Mouse (Mus musculus) embryonic facial prominence, embryonic 15.5 days (tissue): ENCODE measurements around the gene Zfp579. TPM values are rescaled to one million over a fixed set of nuclear protein-coding genes. Genes with fewer than 3 reads are reported as not detected.
A peak's percentile ranks its signal among the peaks of the same experiment; 100 is the strongest.

Experiments used
- ATAC-seq: fragments of 200-750 bp; cut with Nextera tagmentation; 2 replicates; pipeline ENCODE4 v1.8.0; 2017; ENCODE audit warnings: low read depth, moderate TSS enrichment; ENCODE audit not compliant: insufficient number of reproducible peaks, low FRiP score, low TSS enrichment
- H3K27ac ChIP-seq: fragments of 300-500 bp; sonication (generic); replicated peaks from 2 replicates; pipeline ENCODE4 v1.5.1; 2015; ENCODE audit warnings: mild to moderate bottlenecking, inconsistent platforms
- H3K27me3 ChIP-seq: fragments of 300-500 bp; sonication (generic); 2 replicates; pipeline ENCODE4 v1.6.1; 2015; ENCODE audit warnings: inconsistent platforms
- H3K36me3 ChIP-seq: fragments of 300-500 bp; sonication (generic); 2 replicates; pipeline ENCODE4 v1.6.1; 2015; ENCODE audit warnings: mild to moderate bottlenecking, inconsistent platforms
- H3K4me1 ChIP-seq: fragments of 300-500 bp; sonication (generic); 2 replicates; pipeline ENCODE4 v1.6.1; 2015; ENCODE audit warnings: inconsistent platforms
- H3K4me2 ChIP-seq: fragments of 300-500 bp; sonication (generic); replicated peaks from 2 replicates; pipeline ENCODE4 v1.6.1; 2015; ENCODE audit warnings: mild to moderate bottlenecking, inconsistent platforms
- H3K4me3 ChIP-seq: fragments of 300-500 bp; sonication (generic); replicated peaks from 2 replicates; pipeline ENCODE4 v1.5.1; 2015; ENCODE audit warnings: mild to moderate bottlenecking, inconsistent platforms
- H3K9ac ChIP-seq: fragments of 300-500 bp; sonication (generic); 2 replicates; pipeline ENCODE4 v1.6.1; 2015; ENCODE audit warnings: inconsistent platforms
- H3K9me3 ChIP-seq: fragments of 300-500 bp; sonication (generic); replicated peaks from 2 replicates; pipeline ENCODE4 v1.6.1; 2016; ENCODE audit warnings: inconsistent platforms
- WGBS: fragments of 180-500 bp; shearing (Covaris S2); methylation state at CpG from one replicate; pipeline ENCODE4 v1.1.7; 2015; 5-methylcytosine and 5-hydroxymethylcytosine counted together
- polyA plus RNA-seq: library from polyadenylated mRNA; unstranded; fragments of >200 nt; fragmentation: Nextera tagmentation; extraction: Ambion mirVana; gene quantifications from 2 replicates; pipeline ENCODE4 v1.2.1, GENCODE M21; 2015

The Zfp579 gene
- polyA plus RNA-seq, 1 experiment from 2014 or later: 35.0 TPM

DNA sequence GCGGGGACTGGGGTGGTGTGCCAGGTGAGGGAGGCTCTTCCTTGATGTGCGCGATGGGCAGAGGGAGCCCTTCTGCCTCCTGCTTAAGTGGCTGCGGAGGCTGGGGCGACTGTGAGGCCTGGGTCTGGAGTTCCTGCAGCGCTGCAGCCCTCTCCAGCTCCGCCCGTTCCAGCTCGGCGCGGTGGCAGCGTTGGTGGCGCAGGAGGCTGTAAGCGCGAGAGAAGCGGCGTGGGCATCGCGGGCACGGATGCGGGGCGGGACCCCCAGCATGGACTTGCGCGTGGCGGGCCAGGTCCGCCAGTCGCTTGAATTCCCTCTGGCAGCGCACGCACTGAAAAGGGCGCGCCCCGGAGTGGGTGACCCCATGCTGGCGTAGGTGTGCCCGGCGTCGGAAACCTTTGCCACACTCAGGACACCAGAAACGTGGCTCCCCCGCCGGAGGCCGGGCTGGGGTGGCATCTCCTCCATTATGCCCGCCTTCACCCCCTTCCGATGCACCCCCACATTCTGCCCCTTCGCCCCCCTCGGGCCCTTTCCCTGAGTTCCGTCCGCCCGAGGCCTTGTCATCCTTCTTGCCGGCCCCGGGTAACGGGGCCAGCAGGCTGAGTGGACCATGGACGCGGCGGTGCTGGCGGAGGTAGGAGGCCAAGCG, 2.5 kb downstream of the Zfp579 start:
- Histone ChIP-seq H3K4me2 (no peak overlapping the region), H3K9me3 (no peaks in the 10 kb centered on the region), H3K36me3 (peaks cover 30% of the 10 kb centered on the region), H3K4me3 (no peak overlapping the region), H3K27ac (no peak overlapping the region), H3K9ac (no peak overlapping the region), H3K27me3 (no peaks in the 10 kb centered on the region), H3K4me1 (peaks cover 28% of the 10 kb centered on the region)
- no peak for ATAC-seq
- 55% methylated on average over 55 of the region's 55 CpGs for WGBS

DNA sequence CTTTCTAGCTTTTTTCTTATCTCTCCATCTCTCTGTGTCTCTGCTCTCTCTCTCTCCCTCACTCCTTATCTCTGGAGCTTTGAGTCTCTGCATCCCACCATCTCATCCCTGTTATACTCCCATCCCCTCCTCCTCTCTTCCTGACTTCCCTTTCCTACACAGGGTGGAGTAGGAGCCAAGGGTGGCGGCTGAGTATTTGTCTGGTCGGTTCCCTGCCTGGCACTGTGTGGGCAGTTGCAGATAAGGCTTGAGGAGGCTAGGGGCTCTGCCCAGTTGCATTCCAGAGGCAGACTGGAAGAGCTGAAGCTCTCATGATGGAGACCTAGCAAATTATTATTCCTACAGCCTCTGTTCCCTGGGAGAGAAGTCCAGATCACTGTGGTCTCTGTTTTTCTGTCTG, 7.7 kb downstream of the Zfp579 start:
- Histone ChIP-seq H3K27ac (no peak overlapping the region), H3K27me3 (no peaks in the 10 kb centered on the region), H3K4me1 (no peaks in the 10 kb centered on the region; the same call in 1 of the 2 replicates), H3K4me3 (no peak overlapping the region), H3K4me2 (no peak overlapping the region), H3K36me3 (peaks cover 21% of the 10 kb centered on the region), H3K9me3 (no peaks in the 10 kb centered on the region), H3K9ac (no peak overlapping the region)
- 59% methylated on average over 2 of the region's 2 CpGs for WGBS
- no peak for ATAC-seq

DNA sequence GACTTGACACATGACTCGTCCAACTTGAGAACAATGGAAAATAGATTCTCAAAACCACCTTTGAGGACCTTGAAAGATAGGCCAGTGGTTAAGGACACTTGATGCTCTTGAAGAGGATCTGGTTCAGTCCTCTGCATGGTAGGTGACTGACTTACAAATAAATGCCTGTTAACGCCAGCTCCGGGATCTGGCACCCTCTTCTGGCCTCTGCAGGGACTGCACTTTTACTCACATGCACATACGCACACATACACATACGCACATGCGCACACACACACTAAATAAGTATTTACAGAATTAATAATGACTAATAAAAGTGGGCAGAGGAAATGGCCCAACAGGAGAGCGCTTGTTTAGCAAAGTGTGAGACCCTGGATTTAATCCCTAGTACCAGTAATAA, 19.1 kb downstream of the Zfp579 start:
- H3K4me3 ChIP-seq: no peak overlapping the region
- H3K36me3 ChIP-seq: no peaks in the 10 kb centered on the region
- H3K9me3 ChIP-seq: no peaks in the 10 kb centered on the region
- no peaks in the 10 kb centered on the region for H3K27me3 ChIP-seq
- H3K27ac ChIP-seq: no peak overlapping the region
- 88% methylated on average over 7 of the region's 7 CpGs for WGBS
- H3K9ac ChIP-seq: no peak overlapping the region
- no peaks in the 10 kb centered on the region for H3K4me1 ChIP-seq
- H3K4me2 ChIP-seq: no peak overlapping the region
- ATAC-seq: no peak

DNA sequence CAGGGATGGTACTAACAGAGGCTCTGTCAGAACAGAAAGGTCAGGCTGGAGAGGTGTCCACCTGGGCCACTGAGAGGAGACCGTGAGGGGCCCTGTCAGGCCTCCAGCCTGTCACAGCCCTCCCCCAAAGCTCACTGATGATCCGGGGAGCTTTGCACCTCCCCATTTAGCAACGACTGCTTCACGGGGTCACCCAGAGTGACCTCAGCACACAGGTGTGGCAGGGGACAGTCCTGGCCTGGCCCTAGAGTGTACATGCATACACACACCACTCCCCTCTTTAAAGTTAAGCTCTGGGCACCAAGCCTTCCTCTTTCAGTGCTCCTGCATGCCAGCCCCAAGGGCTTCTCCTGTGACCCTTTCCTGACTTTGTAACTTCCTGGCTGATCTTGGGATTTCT, 20.5 kb downstream of the Zfp579 start:
- Histone ChIP-seq H3K9ac (no peak overlapping the region), H3K4me1 (no peaks in the 10 kb centered on the region), H3K9me3 (no peaks in the 10 kb centered on the region), H3K27ac (no peak overlapping the region), H3K27me3 (no peaks in the 10 kb centered on the region), H3K4me3 (no peak overlapping the region), H3K36me3 (no peaks in the 10 kb centered on the region), H3K4me2 (no peak overlapping the region)
- ATAC-seq: no peak
- WGBS: 49% methylated on average over 4 of the region's 4 CpGs

DNA sequence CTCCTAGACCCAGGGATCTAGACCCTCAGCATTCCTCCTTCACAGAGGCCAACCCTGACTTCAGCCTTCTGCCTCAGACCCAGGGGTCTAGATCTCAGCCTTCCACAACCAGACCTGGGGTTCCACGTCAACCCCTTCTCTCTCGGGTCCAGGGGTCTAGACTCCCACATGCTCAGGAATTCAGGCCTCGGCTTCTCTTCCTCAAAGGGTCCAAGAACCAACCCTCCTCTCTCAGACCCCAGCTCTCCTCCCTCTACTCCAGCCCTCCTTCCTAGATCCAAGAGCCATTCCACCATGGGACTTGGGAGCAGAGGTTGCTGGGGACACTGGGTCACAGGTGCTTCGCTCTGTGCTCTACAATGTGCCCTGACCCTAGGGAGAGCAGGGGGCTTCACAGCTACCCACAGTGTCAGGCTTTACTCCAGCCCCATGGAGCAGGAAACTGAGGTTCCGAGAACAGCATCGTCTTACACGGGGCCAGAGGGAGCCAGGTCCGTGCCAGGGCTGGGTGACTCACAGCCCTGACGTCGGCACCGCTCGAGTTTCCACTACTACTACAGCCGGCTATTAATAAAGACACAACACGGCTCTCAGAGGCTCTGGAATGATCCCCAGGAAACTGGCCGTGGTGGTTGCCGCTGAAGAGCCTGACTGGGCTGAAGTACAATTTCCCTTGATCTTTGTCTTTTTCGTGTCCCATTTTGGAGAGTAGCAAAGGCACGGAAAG, 23.5 kb downstream of the Zfp579 start:
- Histone ChIP-seq H3K36me3 (no peaks in the 10 kb centered on the region), H3K4me1 (no peaks in the 10 kb centered on the region), H3K27me3 (no peaks in the 10 kb centered on the region), H3K4me2 (no peak overlapping the region), H3K4me3 (no peak overlapping the region), H3K27ac (no peak overlapping the region), H3K9me3 (no peaks in the 10 kb centered on the region), H3K9ac (no peak overlapping the region)
- peak; percentile 61; the same call in 1 of the 2 replicates for ATAC-seq
- 65% methylated on average over 18 of the region's 18 CpGs for WGBS

DNA sequence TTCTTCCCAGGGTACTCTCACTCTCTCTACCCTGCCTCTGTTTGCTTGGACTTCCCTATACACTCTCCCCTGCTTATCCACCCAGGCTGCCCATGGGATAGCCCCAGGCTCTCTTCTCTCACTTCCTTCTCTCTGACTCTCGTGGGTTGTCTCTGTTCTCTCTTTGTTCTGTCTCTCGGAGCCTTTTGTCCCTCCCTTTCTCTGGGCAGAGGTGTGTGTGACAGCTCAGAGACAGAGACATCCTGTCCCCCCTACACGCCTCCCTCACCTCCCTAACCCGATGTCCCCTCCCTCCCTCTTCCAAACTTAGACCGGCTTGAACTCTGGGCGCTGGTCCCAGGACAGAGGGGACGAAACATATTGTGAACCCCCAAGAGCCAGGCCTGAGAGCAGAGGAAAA, 24.2 kb downstream of the Zfp579 start:
- H3K4me1 ChIP-seq: no peaks in the 10 kb centered on the region
- no peaks in the 10 kb centered on the region for H3K9me3 ChIP-seq
- WGBS: 17% methylated on average over 7 of the region's 7 CpGs
- H3K4me2 ChIP-seq: no peak overlapping the region
- no peak for ATAC-seq
- H3K4me3 ChIP-seq: no peak overlapping the region
- no peaks in the 10 kb centered on the region for H3K27me3 ChIP-seq
- no peak overlapping the region for H3K27ac ChIP-seq
- H3K36me3 ChIP-seq: no peaks in the 10 kb centered on the region
- no peak overlapping the region for H3K9ac ChIP-seq

DNA sequence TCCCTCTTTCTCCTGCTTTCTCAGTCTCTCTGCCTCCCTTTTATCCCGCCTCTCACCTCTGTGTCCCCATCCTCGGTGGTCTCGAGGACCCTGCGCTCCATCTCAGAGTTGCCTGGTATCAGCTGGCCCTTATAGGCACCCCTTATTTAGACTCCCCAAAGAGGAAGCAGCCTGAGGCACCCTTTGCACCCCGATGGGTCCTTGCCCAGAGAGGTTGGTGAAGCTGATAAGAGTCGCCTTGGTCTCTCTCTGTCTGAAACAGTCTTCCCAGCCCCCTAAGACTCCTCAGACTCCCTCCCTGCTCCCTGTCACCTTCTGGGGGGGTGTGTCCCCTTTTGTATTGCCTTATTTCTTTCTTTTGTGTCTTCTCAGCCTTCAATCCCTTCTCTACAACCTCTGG, 24.9 kb downstream of the Zfp579 start, which contains the start of gene Sbk3:
Gene Sbk3, minus strand, starts transcription at position 101 of the 400 bp plus-strand sequence.
- H3K9me3 ChIP-seq: no peaks in the 10 kb centered on the region
- WGBS: 45% methylated on average over 6 of the region's 6 CpGs
- ATAC-seq: no peak
- no peaks in the 10 kb centered on the region for H3K27me3 ChIP-seq
- H3K9ac ChIP-seq: no peak within 1 kb of the TSS
- H3K4me2 ChIP-seq: no peak within 1 kb of the TSS
- H3K27ac ChIP-seq: no peak within 1 kb of the TSS
- no peaks in the 10 kb centered on the region for H3K4me1 ChIP-seq
- no peaks in the 10 kb centered on the region for H3K36me3 ChIP-seq
- H3K4me3 ChIP-seq: no peak within 1 kb of the TSS

DNA sequence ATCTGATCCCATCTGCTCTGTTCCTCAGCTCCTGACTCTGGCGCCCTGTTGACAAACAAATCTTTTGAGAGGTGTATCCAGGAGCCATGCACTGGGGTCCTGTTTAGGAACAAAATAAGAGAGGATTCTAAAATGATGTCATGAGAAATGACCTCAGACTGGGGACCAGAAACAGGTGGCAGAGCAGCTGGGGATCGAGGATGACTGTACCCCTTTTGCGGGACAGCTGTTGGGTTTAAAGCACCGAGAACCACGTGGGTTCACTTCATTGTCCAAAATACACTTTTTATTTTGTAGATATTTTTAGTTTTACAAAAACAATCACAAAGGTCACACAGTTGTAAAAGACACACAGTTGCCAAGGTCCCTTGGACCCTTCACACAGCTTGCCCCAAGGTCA, 31.0 kb downstream of the Zfp579 start:
- H3K27me3 ChIP-seq: no peaks in the 10 kb centered on the region

DNA sequence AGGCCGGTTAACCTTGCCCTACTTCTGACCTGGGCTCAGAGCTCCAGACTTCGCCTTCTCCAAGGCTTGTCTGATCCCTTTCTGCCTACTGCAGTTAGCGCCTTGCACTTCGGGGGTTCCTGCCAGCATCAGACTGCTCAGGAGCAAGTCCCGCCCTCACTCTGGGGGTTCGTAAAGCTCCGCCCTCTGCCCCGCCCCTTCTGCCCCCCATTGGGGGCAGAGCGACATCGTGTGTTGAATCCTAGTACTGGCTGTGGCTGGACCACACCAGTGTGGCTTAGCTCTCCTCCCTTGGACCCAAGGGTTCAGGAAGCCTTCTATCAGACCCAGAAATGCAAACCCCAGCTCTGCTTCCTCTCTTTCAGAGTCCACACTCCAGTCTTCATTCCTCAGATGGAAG, 31.7 kb downstream of the Zfp579 start, which contains the start of gene Sbk2:
Gene Sbk2, minus strand, starts transcription at position 135 of the 400 bp plus-strand sequence.
- no peak within 1 kb of the TSS; the same call in 1 of the 2 replicates for H3K27ac ChIP-seq
- no peak within 1 kb of the TSS for H3K4me3 ChIP-seq
- ATAC-seq: peak; percentile 76; the same call in 1 of the 2 replicates
- H3K4me1 ChIP-seq: peaks cover 7% of the 10 kb centered on the region
- no peak within 1 kb of the TSS for H3K9ac ChIP-seq
- peak within 1 kb of the TSS; percentile 24; the same call in 1 of the 2 replicates for H3K4me2 ChIP-seq
- 4% methylated on average over 10 of the region's 10 CpGs for WGBS
- H3K36me3 ChIP-seq: no peaks in the 10 kb centered on the region
- H3K9me3 ChIP-seq: no peaks in the 10 kb centered on the region
- no peaks in the 10 kb centered on the region for H3K27me3 ChIP-seq

More for the DNA sequence above, 31.0 kb downstream of the Zfp579 start:
- no peak overlapping the region for H3K9ac ChIP-seq
- WGBS: 77% methylated on average over 5 of the region's 5 CpGs
- H3K27ac ChIP-seq: no peak overlapping the region
- H3K36me3 ChIP-seq: no peaks in the 10 kb centered on the region
- peaks cover 7% of the 10 kb centered on the region for H3K4me1 ChIP-seq
- no peaks in the 10 kb centered on the region for H3K9me3 ChIP-seq
- no peak for ATAC-seq
- H3K4me3 ChIP-seq: no peak overlapping the region
- no peak overlapping the region for H3K4me2 ChIP-seq

DNA sequence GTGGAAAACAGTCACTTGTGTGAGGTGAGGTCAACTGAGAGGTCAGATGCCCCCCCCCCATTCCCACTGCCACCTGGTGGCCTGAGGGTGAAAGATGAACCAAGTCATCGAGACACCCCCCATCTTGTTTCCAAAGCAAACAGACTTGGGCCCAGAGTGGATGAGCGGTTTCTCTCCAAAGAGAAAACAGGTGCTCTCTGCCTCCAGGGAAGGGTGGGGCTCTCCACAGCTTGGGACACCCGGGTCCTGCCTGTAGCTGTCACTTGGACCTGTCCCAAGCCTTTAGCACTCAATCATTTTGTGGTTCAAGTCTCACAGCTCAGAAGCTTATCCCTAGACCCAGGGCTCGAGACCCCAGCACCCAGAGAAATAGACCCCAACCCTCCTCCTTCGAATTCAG, 32.4 kb downstream of the Zfp579 start:
- 50% methylated on average over 5 of the region's 5 CpGs for WGBS
- Histone ChIP-seq H3K36me3 (no peaks in the 10 kb centered on the region), H3K4me2 (no peak overlapping the region), H3K9ac (no peak overlapping the region), H3K9me3 (no peaks in the 10 kb centered on the region), H3K27ac (no peak overlapping the region), H3K27me3 (no peaks in the 10 kb centered on the region), H3K4me3 (no peak overlapping the region), H3K4me1 (peaks cover 7% of the 10 kb centered on the region)
- ATAC-seq: no peak

DNA sequence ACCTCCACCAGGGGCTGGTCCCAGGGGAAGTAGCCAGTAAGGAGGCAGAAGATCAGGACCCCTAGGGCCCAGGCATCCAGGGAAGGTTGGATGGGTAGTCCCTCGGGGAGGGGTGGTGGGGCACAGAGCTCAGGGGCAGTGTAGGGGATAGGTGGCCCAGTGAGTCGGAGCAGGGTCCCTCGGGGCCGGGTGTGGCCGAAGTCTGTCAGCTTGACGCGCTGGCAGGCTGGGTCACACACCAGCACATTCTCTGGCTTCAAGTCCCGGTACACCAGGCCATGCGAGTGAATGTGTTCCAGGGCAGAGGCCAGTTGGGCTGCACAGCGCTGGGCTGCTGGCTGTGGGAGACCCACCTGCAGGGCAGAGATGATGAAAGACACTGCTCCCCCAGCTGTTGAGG, 38.6 kb downstream of the Zfp579 start:
- H3K4me2 ChIP-seq: no peak overlapping the region
- no peak overlapping the region for H3K9ac ChIP-seq
- ATAC-seq: no peak
- H3K4me3 ChIP-seq: no peak overlapping the region
- H3K36me3 ChIP-seq: no peaks in the 10 kb centered on the region
- 0 out of 2 replicates have a peak, but pooled peaks cover 3% of the 10 kb centered on the region for H3K4me1 ChIP-seq
- H3K27ac ChIP-seq: no peak overlapping the region
- WGBS: 71% methylated on average over 10 of the region's 10 CpGs
- no peaks in the 10 kb centered on the region for H3K27me3 ChIP-seq
- H3K9me3 ChIP-seq: no peaks in the 10 kb centered on the region
